Mouse (Mus musculus) heart, embryonic 14.5 days (tissue): Measurements from ENCODE around the gene Lrrc61. TPM values are rescaled to one million over a fixed set of nuclear protein-coding genes. Genes with fewer than 3 reads are reported as not detected.
"Not testable (repeated sequence)": the region's sequence is repeated elsewhere in the genome, so short reads cannot be mapped to it uniquely, and the experiment has no call there.

Experiments used
- ATAC-seq: fragments of 200-750 bp; cut with Nextera tagmentation; 2 replicates; pipeline ENCODE4 v1.8.0; 2017; ENCODE audit warnings: low read depth, moderate TSS enrichment; ENCODE audit not compliant: insufficient number of reproducible peaks, insufficient read depth, low FRiP score
- H3K27ac ChIP-seq, 2 experiments: fragments of 200-500 bp in 1 of 2; fragments of 300-500 bp in 1 of 2; sonication (generic) in 1 of 2; replicated peaks in 1 of 2; 2 replicates each; pipeline ENCODE4 v1.5.1; 2012 to 2014; ENCODE audit warnings: low read depth in 2 of 2, low read length in 2 of 2, control low read depth in 1 of 2, mild to moderate bottlenecking in 1 of 2, mixed read lengths in 1 of 2; ENCODE audit not compliant: control insufficient read depth in 1 of 2, insufficient read depth in 1 of 2
- H3K27me3 ChIP-seq: fragments of 300-500 bp; sonication (generic); 2 replicates; pipeline ENCODE4 v1.6.1; 2014; ENCODE audit warnings: mild to moderate bottlenecking, low read length, control low read depth; ENCODE audit not compliant: control insufficient read depth, insufficient read depth
- H3K36me3 ChIP-seq: fragments of 300-500 bp; sonication (generic); 2 replicates; pipeline ENCODE4 v1.6.1; 2014; ENCODE audit warnings: mild to moderate bottlenecking, control low read depth, low read length, mixed read lengths; ENCODE audit not compliant: control insufficient read depth, insufficient read depth
- H3K4me1 ChIP-seq, 2 experiments: fragments of 200-500 bp in 1 of 2; fragments of 300-500 bp in 1 of 2; sonication (generic) in 1 of 2; 2 replicates each; pipeline ENCODE4 v1.6.1; 2012 to 2014; ENCODE audit warnings: low read length in 2 of 2, control low read depth in 1 of 2, mixed read lengths in 1 of 2; ENCODE audit not compliant: control insufficient read depth in 2 of 2, insufficient read depth in 2 of 2
- H3K4me2 ChIP-seq: fragments of 300-500 bp; sonication (generic); 2 replicates; pipeline ENCODE4 v1.6.1; 2014; ENCODE audit warnings: mild to moderate bottlenecking, low read length
- H3K4me3 ChIP-seq, 2 experiments: fragments of 200-500 bp in 1 of 2; fragments of 300-500 bp in 1 of 2; sonication (generic) in 1 of 2; 2 replicates each; pipeline ENCODE4 v1.5.1; 2012 to 2014; ENCODE audit warnings: low read length in 2 of 2, mild to moderate bottlenecking in 2 of 2, control low read depth in 1 of 2, low read depth in 1 of 2, moderate library complexity in 1 of 2; ENCODE audit not compliant: control insufficient read depth in 1 of 2, insufficient read depth in 1 of 2
- H3K9ac ChIP-seq: fragments of 300-500 bp; sonication (generic); 2 replicates; pipeline ENCODE4 v1.6.1; 2014; ENCODE audit warnings: mild to moderate bottlenecking, low read length
- H3K9me3 ChIP-seq: fragments of 300-500 bp; sonication (generic); 2 replicates; pipeline ENCODE4 v1.6.1; 2016; ENCODE audit warnings: low read length, control low read depth; ENCODE audit not compliant: control insufficient read depth
- WGBS: fragments of 180-500 bp; shearing (Covaris S2); extraction: QIAGEN DNeasy Blood & Tissue Kit; methylation state at CpG from one replicate; pipeline ENCODE4 v1.1.7; 2014; 5-methylcytosine and 5-hydroxymethylcytosine counted together
- polyA plus RNA-seq: library from polyadenylated mRNA; unstranded; fragments of >200 nt; fragmentation: Nextera tagmentation; extraction: Ambion mirVana; gene quantifications from 2 replicates; pipeline ENCODE4 v1.2.1, GENCODE M21; 2014

The Lrrc61 gene
- polyA plus RNA-seq = 3.5 and 4.9 TPM in 2 replicates

DNA sequence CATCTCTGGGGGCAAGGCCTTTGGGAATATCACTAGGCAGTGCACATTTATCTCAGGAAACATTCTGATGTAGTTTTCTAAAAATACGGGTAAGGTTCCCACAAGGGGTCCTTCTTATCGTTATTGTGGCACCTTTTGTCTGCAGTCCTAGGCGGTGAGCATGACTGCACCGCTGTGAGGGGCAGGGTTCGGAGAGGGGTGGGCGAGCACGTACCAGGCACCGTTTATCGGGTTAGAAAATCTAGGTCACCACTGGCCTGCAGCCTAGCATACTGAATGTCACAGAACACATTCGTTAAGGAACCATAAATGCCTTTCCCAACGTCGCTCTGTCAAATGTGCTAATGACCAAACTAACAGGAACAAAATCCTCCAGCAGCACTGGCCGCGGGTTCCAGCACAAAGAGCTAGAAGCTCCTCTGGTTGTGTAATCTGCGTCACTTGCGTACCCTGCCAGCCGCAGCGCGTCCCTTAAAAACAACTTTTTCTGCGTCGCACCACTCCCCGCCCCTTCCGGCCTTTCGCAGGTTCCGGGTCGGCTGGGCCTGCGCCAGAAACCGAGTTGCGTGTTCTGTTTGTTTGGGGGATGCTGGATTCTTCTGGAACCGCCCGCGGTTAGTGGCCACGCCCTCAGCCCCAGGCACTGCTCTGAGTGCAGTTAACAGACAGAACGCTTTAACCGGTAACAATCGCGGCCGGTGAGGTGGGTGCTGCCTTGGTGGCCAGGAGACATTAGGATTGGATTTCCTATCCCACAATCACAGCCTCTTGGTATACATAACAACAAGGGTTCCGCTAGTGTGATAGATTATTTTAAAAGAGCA, at the start of gene Lrrc61:
Gene Lrrc61 (plus strand): TSS at position 517 of the 824 bp plus-strand sequence.
- H3K4me2 ChIP-seq = peak within 1 kb of the TSS; percentile 92
- H3K27me3 ChIP-seq = no peaks in the 10 kb centered on the region
- H3K9ac ChIP-seq = peak within 1 kb of the TSS; percentile 83
- under 1% methylated on average over 39 of the region's 39 CpGs for WGBS
- ATAC-seq = peak; percentile 86
- peaks cover 9 to 12% of the 10 kb centered on the region in 2 experiments for H3K4me1 ChIP-seq
- H3K36me3 ChIP-seq = 0 out of 2 replicates have a peak, but pooled peaks cover 5% of the 10 kb centered on the region
- H3K9me3 ChIP-seq = no peaks in the 10 kb centered on the region
- peak within 1 kb of the TSS; percentile 55 to 57 for H3K4me3 ChIP-seq
- H3K27ac ChIP-seq = peak within 1 kb of the TSS; percentile 97 to 99

DNA sequence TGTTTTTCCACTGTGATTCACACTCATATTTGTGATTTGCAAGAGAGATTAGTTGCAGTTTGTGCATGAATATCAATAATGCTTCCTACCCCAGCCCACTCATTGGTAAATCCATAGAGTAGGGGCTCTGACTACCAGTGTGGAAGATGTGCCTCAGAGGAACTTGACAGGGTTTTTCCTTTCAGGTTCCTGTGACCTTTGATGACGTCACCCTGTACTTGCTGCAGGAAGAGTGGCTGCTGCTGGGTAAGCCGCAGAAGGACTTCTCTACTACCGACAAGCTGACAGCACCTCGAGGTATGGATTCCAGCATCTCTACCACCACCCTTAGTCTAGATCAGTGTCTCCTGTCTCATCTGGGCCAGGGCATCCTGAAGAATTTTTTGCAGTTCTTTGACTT, 46.5 kb upstream of the Lrrc61 start:
- Histone ChIP-seq H3K4me2 (no peak overlapping the region), H3K4me1 (no peaks in the 10 kb centered on the region), H3K9me3 (no peaks in the 10 kb centered on the region), H3K27me3 (no peaks in the 10 kb centered on the region), H3K4me3 (no peak overlapping the region), H3K9ac (no peak overlapping the region), H3K27ac (no peak overlapping the region), H3K36me3 (peaks cover 28% of the 10 kb centered on the region)
- 50% methylated on average over 4 of the region's 4 CpGs for WGBS
- ATAC-seq = no peak

DNA sequence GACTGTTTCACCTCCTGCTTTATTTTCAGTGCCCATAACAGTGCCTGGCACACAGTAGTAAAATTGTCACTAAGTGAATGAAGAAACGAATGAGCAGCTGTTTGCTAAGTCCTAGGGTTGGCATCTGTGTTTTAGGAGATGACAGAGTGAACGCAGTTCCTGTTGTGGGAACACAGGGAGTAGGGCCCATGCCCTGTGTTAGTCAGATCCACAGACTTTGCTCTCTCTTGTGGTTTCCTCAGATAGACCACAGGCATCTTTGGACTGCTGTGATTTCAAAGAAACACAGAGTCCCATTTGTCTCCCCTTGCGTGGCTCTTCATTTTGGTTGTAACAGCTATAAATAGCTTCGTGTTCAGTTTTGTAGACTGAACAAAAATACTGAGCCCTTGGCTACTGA, 44.2 kb upstream of the Lrrc61 start:
- no peak for ATAC-seq
- Histone ChIP-seq H3K27ac (no peak overlapping the region), H3K9ac (no peak overlapping the region), H3K4me2 (no peak overlapping the region), H3K9me3 (no peaks in the 10 kb centered on the region), H3K27me3 (no peaks in the 10 kb centered on the region), H3K4me1 (no peaks in the 10 kb centered on the region), H3K36me3 (peaks cover 50% of the 10 kb centered on the region), H3K4me3 (no peak overlapping the region)
- WGBS = 75% methylated on average over 4 of the region's 4 CpGs

DNA sequence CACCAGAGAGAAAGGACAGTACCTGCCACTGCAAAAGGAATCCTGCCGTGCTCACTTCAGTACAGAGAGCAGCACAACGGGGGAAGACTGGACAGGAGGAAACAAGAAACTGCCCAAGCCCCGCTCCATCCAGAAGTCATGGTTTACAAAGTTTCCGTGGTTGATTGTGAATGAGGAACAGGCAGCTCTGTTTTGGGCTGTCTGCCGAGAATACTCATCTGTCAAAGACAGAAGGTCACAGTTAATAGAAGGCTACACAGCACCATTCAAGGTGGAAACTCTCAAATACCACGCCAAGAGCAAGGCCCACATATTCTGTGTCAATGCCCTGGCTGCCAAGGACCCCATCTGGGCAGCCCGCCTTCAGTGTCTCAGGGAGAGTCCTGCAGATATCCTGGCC, 42.7 kb upstream of the Lrrc61 start:
- Histone ChIP-seq H3K36me3 (peaks cover 64% of the 10 kb centered on the region), H3K27me3 (no peaks in the 10 kb centered on the region), H3K9ac (no peak overlapping the region), H3K9me3 (no peaks in the 10 kb centered on the region), H3K4me3 (no peak overlapping the region), H3K4me1 (no peaks in the 10 kb centered on the region), H3K27ac (no peak overlapping the region), H3K4me2 (no peak overlapping the region)
- WGBS = 84% methylated on average over 7 of the region's 7 CpGs
- ATAC-seq = no peak

DNA sequence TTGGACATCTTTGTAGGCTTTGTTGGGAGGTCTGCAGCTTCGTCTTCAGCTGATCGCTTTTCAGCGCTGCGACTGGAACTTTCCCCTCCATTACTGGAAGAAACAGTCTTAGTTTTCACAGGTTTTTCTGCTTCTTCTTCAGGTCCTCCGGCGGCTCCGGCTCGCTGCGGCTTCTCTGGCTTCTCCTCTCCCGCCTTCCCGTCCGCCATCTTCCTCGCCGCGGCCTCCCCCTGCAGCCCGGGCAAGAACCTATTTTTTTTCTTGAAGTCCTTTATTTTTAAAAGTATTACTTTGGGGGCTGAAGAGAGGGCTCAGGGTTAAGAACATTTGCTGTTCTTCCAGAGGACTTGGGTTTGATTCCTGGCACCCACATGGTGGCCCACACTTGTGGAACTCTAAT, 29.7 kb upstream of the Lrrc61 start:
- ATAC-seq, H3K4me2 ChIP-seq, H3K4me3 ChIP-seq, H3K27me3 ChIP-seq, H3K9me3 ChIP-seq, H3K27ac ChIP-seq, H3K4me1 ChIP-seq, H3K9ac ChIP-seq, H3K36me3 ChIP-seq: not testable (repeated sequence)
- 99% methylated on average over 13 of the region's 16 CpGs for WGBS

DNA sequence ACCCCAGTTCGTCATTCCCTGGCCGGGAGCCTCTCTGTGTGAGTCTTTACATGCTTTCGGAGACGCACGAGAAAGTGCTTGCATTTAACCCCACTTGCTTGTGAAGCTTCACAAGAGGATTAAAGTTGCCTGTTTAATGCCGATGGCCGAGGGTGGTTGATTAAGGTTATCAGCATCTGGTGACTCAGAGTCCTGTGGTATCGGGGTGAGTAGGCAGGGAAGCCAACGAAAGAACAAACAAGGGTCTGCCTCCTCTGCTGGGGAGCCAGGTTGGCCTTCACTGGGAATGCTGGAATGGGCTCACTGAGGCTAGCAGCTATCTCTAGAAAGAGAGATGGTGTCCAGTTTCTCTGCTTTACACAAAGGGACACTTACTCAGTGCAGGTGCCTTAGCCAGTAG, 26.7 kb upstream of the Lrrc61 start:
- Histone ChIP-seq H3K4me2 (no peak overlapping the region), H3K4me3 (no peak overlapping the region), H3K27me3 (no peaks in the 10 kb centered on the region), H3K9ac (no peak overlapping the region), H3K36me3 (0 out of 2 replicates have a peak, but pooled peaks cover 5% of the 10 kb centered on the region), H3K27ac (no peak overlapping the region), H3K9me3 (no peaks in the 10 kb centered on the region), H3K4me1 (peaks cover 9 to 16% of the 10 kb centered on the region in 2 experiments)
- 61% methylated on average over 9 of the region's 9 CpGs for WGBS
- no peak for ATAC-seq

DNA sequence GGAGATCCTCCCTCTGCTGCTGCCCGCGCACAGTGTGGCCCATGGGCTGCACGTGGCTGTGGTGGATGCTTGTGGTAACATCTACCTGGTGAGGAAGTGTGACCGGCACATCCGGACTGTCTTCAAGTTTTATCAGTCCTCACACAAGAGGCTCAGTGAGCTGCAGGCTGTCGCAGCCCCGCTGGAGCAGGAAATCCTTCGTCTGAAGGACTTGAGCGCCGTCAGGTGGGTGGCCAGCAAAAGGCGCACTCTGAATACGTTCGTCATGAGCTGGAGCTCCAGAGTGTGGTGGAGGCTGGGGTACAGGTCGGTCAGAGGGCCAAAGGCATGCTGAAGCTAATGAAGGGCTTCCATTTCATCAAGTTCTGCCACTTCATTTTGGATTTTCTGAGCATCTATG, 25.3 kb upstream of the Lrrc61 start:
- Histone ChIP-seq H3K9me3 (no peaks in the 10 kb centered on the region), H3K27me3 (no peaks in the 10 kb centered on the region), H3K4me1 (peaks cover 9 to 16% of the 10 kb centered on the region in 2 experiments), H3K27ac (no peak overlapping the region), H3K36me3 (0 out of 2 replicates have a peak, but pooled peaks cover 5% of the 10 kb centered on the region), H3K4me3 (no peak overlapping the region), H3K4me2 (no peak overlapping the region), H3K9ac (no peak overlapping the region)
- no peak for ATAC-seq
- WGBS = 69% methylated on average over 14 of the region's 14 CpGs
